Mouse (Mus musculus): ENCODE data around the gene Rpp25l.

The Rpp25l gene

GRCm38 (mm10) chr4:41665009-41665675 is 48.2 kb downstream of the Rpp25l start:
- peak; percentile 26 to 29 for DNase-seq

- DNase-seq, result peak; percentile 33 to 36
Measured at GRCm38 (mm10) chr4:41664533-41664932, 48.8 kb downstream of the Rpp25l start.

- DNase-seq, result no peak
Measured at GRCm38 (mm10) chr4:41663614-41664013, 49.7 kb downstream of the Rpp25l start.

GRCm38 (mm10) chr4:41662723-41663122 is 50.6 kb downstream of the Rpp25l start:
- no peak for DNase-seq

Measured in kidney, postnatal 36 days (tissue).